Comparison of ENCODE assay signal across 10 mouse cellular contexts in genomic region chr11:117959741-117960381, GRCm38 (mm10). TPM values are rescaled to one million over a fixed set of nuclear protein-coding genes. Genes with fewer than 3 reads are reported as not detected.
A peak's percentile ranks its signal among the peaks of the same experiment; 100 is the strongest.
DNase-seq lines count a peak whose midpoint lies in the region; ATAC-seq and TF ChIP-seq lines count a peak whose summit lies in the region.
"Had no signal": no experiment of that assay in that cellular context is flagged by ENCODE, and none has a peak within 500 bp of the region (broad histone marks: within the 10 kb centered on the region; RNA-seq: fewer than 3 reads in every experiment).

No protein-coding gene starts in this region.

- intact Hi-C loops in heart, postnatal 25 days (cut with DNase I) = no loop called here

- TF ChIP-seq POLR2A in testis, adult 2 months (IDR thresholded peaks at IDR 0.05; ENCODE audit: control insufficient read depth, low read depth, low read length) = no peak

- no peaks in the 10 kb centered on the region for H3K9me3 ChIP-seq in hindbrain, embryonic 16.5 days (ENCODE audit: control insufficient read depth, low read length)

- H3K4me1 ChIP-seq in testis, adult 2 months (ENCODE audit: control insufficient read depth, insufficient read depth, low read length) = peaks cover 17% of the 10 kb centered on the region
- peaks cover 33% of the 10 kb centered on the region for H3K4me1 ChIP-seq in hindbrain, embryonic 16.5 days (ENCODE audit: control insufficient read depth, insufficient read depth, low read depth, low read length)

- no peak for ATAC-seq in erythroid progenitor cell, adult 5-6 weeks (replicated peaks; ENCODE audit: low FRiP score, poor library complexity, severe bottlenecking)
- no peak for ATAC-seq in hindbrain, embryonic 16.5 days

- no peaks in the 10 kb centered on the region for H3K27me3 ChIP-seq in testis, adult 2 months (ENCODE audit: control insufficient read depth, insufficient read depth, low read length)
- H3K27me3 ChIP-seq in hindbrain, embryonic 16.5 days (replicated peaks; ENCODE audit: control insufficient read depth, insufficient read depth, low read length) = no peaks in the 10 kb centered on the region

- no peaks in the 10 kb centered on the region for H3K36me3 ChIP-seq in testis, adult 2 months (ENCODE audit: control insufficient read depth, insufficient read depth, low read length)
- H3K36me3 ChIP-seq in hindbrain, embryonic 16.5 days (ENCODE audit: control insufficient read depth, insufficient read depth, low read length) = no peaks in the 10 kb centered on the region

- H3K27ac ChIP-seq in testis, adult 2 months (ENCODE audit: control insufficient read depth, insufficient read depth, low read depth, low read length) = peak overlapping the region; percentile 26; the same call in 1 of the 2 replicates
- no peak overlapping the region for H3K27ac ChIP-seq in hindbrain, embryonic 16.5 days (ENCODE audit: low read depth, low read length)

- DNase-seq in heart, adult 9 months (ENCODE audit: low spot score in 2 of 2) = peak; percentile 52 to 69
- no peak for DNase-seq in heart, postnatal 25 days (ENCODE audit: low spot score)
- no peak for DNase-seq in testis, postnatal 14 days (ENCODE audit: low spot score)
- DNase-seq in induced T-regulatory cell, adult 2 months (ENCODE audit: low read depth) = peak; percentile 50
- no peak for DNase-seq in cerebellum, postnatal 4 days (ENCODE audit: low spot score in 2 of 2)
- DNase-seq: cerebellum, adult 18-20 months; kidney, adult 9 months had no signal

- H3K4me3 ChIP-seq in testis, adult 2 months (ENCODE audit: control insufficient read depth, low read depth, low read length) = no peak overlapping the region
- H3K4me3 ChIP-seq in hindbrain, embryonic 16.5 days (ENCODE audit: low read length) = no peak overlapping the region

- H3K9ac ChIP-seq in hindbrain, embryonic 16.5 days (ENCODE audit: low read depth, low read length) = no peak overlapping the region

- TF ChIP-seq CTCF in testis, adult 2 months (IDR thresholded peaks at IDR 0.05; ENCODE audit: control insufficient read depth, insufficient read depth, insufficient replicate concordance, low read depth, low read length) = no peak

- no peak overlapping the region for H3K4me2 ChIP-seq in hindbrain, embryonic 16.5 days (ENCODE audit: low read length)

- WGBS in hindbrain, embryonic 16.5 days = 64% methylated on average over 16 of the region's 17 CpGs

RNA-seq across cellular contexts. Expression of gene Socs3, which starts 10.0 kb away (rescaled TPM):
- 1 to 10 TPM; 5.2 to 6.3 TPM for total RNA-seq in heart, postnatal 25 days (2021)
- polyA plus RNA-seq in testis, adult 2 months (2012; rRNA removed) = 0.51 and 0.61 TPM in 2 replicates
- 0.36 and 1.3 TPM in 2 replicates for total RNA-seq in erythroid progenitor cell, adult 5-6 weeks (2015; ENCODE audit: low replicate concordance)
- 1.2 TPM in 1 of 2 replicates, not detected in the other for total RNA-seq in erythroid progenitor cell, adult 5-6 weeks (2017; ENCODE audit: low replicate concordance)
- polyA plus RNA-seq in hindbrain, embryonic 16.5 days (2015; fragmentation: Nextera tagmentation; extraction: Ambion mirVana) = 7.5 and 8.9 TPM in 2 replicates

RNA-seq across cellular contexts. Expression of gene Pgs1, which starts 26.2 kb away (rescaled TPM):
- 10 to 100 TPM; 18.1 to 18.2 TPM for total RNA-seq in heart, postnatal 25 days (2021)
- 55.3 and 59.6 TPM in 2 replicates for polyA plus RNA-seq in testis, adult 2 months (2012; rRNA removed)
- 10.1 and 13.3 TPM in 2 replicates for total RNA-seq in erythroid progenitor cell, adult 5-6 weeks (2015; ENCODE audit: low replicate concordance)
- 5.1 and 22.5 TPM in 2 replicates for total RNA-seq in erythroid progenitor cell, adult 5-6 weeks (2017; ENCODE audit: low replicate concordance)
- polyA plus RNA-seq in hindbrain, embryonic 16.5 days (2015; fragmentation: Nextera tagmentation; extraction: Ambion mirVana) = 67.3 and 68.4 TPM in 2 replicates

Comparison
In these comparisons a context has a peak if more than half of its experiments do, and no peak if none do; other contexts are left out.
1. DNase-seq: peak in heart, adult 9 months (2 of 2) and induced T-regulatory cell, adult 2 months (single experiment); none in heart, postnatal 25 days (single experiment), testis, postnatal 14 days (single experiment) and cerebellum, postnatal 4 days (0 of 2).